Mouse (Mus musculus): ENCODE measurements around the gene Dph1. TPM values are rescaled to one million over a fixed set of nuclear protein-coding genes. Genes with fewer than 3 reads are reported as not detected.

Dph1 gene
- total and polyA plus RNA-seq, 2 experiments: 11.3 to 53.5 TPM

DNA sequence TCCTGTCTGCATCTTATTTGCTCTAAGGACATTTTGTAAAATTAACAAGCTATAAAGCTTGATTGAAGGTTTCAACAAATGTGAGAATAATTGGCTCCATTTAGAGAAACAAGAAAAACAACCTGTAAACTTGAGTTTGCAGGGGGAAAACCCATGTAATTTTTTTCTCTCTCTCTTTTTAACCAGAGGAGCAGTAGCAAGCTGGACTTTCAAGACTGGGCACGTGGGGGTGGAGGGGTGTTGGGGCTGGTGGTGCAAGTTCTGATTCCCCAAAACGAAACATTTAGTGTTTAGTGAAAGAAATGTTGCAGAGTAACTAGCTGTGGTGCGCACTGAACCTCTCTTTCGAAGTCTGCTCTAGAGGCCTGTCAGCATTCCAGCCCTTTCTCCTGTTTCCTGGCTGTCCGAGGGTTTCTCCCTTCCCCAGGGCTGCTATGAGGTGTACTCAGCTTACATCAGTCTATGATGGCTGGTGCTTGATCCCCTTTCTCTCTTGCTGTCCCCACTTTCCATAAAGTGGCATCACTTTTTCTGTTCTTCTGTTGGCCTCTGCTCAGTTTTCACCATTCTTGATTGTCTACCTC, 56.5 kb downstream of the Dph1 start:
- no peaks in the 10 kb centered on the region for H3K27me3 ChIP-seq (ENCODE audit: control insufficient read depth, insufficient read depth, low read length)
- H3K79me2 ChIP-seq (ENCODE audit: control insufficient read depth, insufficient read depth, low read length): no peaks in the 10 kb centered on the region
- TF ChIP-seq POLR2A (IDR thresholded peaks at IDR 0.05; ENCODE audit: extremely low read depth, insufficient read depth, low read length) (no peak), CTCF (IDR thresholded peaks at IDR 0.05; ENCODE audit: low read depth, low read length) (no peak)
- H3K36me3 ChIP-seq (ENCODE audit: control insufficient read depth, insufficient read depth, low read length): no peaks in the 10 kb centered on the region
- H3K9ac ChIP-seq (ENCODE audit: low read depth, low read length): no peak overlapping the region
- peaks cover 19% of the 10 kb centered on the region for H3K4me1 ChIP-seq (ENCODE audit: control insufficient read depth, insufficient read depth, low read length)
- WGBS: 73% methylated on average over 5 of the region's 5 CpGs
- no peak overlapping the region for H3K4me3 ChIP-seq (ENCODE audit: insufficient read depth, low read depth, low read length)
- no peak for DNase-seq (ENCODE audit: extremely low read depth, low read depth, low spot score)
- no peak overlapping the region for H3K27ac ChIP-seq (replicated peaks; ENCODE audit: insufficient read depth, low read depth, low read length)

DNA sequence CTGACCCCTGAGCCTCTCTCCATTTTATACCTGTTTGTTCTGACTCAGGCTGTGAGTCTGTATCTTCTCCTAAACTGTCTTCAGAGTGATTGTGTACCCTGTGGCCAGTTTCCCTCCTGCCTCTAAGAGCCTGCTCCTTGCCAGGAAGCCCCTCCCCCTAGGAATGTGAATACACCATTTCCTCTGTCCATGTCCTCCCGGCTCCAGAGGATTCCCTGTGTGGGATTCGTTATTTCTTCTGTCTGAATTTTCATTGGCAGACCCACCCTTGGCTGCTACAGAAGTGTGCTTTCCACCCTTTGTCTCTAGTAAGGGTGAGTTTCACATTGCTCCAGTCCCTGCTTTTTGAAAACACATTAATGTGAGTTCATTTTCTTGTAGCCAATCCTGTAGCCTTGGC, 57.1 kb downstream of the Dph1 start:
- no peak for TF ChIP-seq POLR2A (IDR thresholded peaks at IDR 0.05; ENCODE audit: extremely low read depth, insufficient read depth, low read length)
- TF ChIP-seq CTCF (IDR thresholded peaks at IDR 0.05; ENCODE audit: low read depth, low read length): no peak
- H3K4me1 ChIP-seq (ENCODE audit: control insufficient read depth, insufficient read depth, low read length): peaks cover 19% of the 10 kb centered on the region
- H3K27ac ChIP-seq (replicated peaks; ENCODE audit: insufficient read depth, low read depth, low read length): peak overlapping the region; percentile 37
- H3K79me2 ChIP-seq (ENCODE audit: control insufficient read depth, insufficient read depth, low read length): no peaks in the 10 kb centered on the region
- no peak overlapping the region for H3K9ac ChIP-seq (ENCODE audit: low read depth, low read length)
- WGBS: 68% methylated on average over 2 of the region's 2 CpGs
- no peaks in the 10 kb centered on the region for H3K27me3 ChIP-seq (ENCODE audit: control insufficient read depth, insufficient read depth, low read length)
- DNase-seq (ENCODE audit: extremely low read depth, low read depth, low spot score): no peak
- H3K36me3 ChIP-seq (ENCODE audit: control insufficient read depth, insufficient read depth, low read length): no peaks in the 10 kb centered on the region
- H3K4me3 ChIP-seq (ENCODE audit: insufficient read depth, low read depth, low read length): no peak overlapping the region

DNA sequence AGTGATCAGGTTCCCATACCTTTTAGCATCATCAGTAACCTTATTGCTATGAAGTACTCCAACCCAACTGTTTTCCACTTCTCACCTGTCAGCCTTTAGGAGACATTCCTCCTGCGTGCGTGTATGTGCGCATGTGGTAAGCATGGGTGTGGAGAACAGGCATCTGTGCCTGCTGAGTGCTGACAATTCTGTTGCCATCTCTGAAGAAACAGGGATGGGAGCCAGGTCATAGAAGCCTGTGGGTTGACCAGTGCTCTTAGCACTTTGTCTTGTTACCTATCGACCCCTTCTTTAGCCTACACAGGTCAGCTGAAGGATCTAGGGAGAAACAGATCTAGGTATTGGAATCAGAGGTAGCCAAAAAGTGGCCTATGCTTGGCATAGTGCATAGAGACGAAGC, 57.6 kb downstream of the Dph1 start:
- no peak overlapping the region for H3K9ac ChIP-seq (ENCODE audit: low read depth, low read length)
- peak overlapping the region; percentile 37 for H3K27ac ChIP-seq (replicated peaks; ENCODE audit: insufficient read depth, low read depth, low read length)
- no peaks in the 10 kb centered on the region for H3K79me2 ChIP-seq (ENCODE audit: control insufficient read depth, insufficient read depth, low read length)
- H3K27me3 ChIP-seq (ENCODE audit: control insufficient read depth, insufficient read depth, low read length): no peaks in the 10 kb centered on the region
- 90% methylated on average over 5 of the region's 5 CpGs for WGBS
- peaks cover 16% of the 10 kb centered on the region for H3K4me1 ChIP-seq (ENCODE audit: control insufficient read depth, insufficient read depth, low read length)
- no peaks in the 10 kb centered on the region for H3K36me3 ChIP-seq (ENCODE audit: control insufficient read depth, insufficient read depth, low read length)
- no peak overlapping the region for H3K4me3 ChIP-seq (ENCODE audit: insufficient read depth, low read depth, low read length)
- TF ChIP-seq CTCF (IDR thresholded peaks at IDR 0.05; ENCODE audit: low read depth, low read length) (no peak), POLR2A (IDR thresholded peaks at IDR 0.05; ENCODE audit: extremely low read depth, insufficient read depth, low read length) (no peak)
- no peak for DNase-seq (ENCODE audit: extremely low read depth, low read depth, low spot score)

DNA sequence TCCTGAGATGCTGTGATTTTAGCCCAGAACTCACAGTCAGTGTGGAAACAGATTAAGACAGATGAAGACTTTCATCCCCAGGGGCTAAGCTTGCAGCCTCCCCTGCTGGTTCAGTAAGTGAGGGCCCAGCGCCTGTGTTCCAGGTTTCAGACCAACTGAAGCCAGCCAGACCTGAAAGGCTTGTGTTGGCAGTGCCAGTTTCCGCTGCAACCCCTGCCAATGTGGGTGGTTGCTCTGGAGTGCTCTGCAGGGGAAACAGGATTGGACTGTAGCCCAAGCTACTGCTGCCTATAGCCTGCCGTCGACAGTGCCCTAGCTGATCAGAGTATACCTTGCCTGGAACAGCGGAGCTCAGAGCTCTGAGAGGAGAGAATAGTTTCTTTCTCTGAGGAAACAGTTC, 58.8 kb downstream of the Dph1 start:
- 0 out of 2 replicates have a peak, but pooled peaks have one; percentile 14 for TF ChIP-seq CTCF (IDR thresholded peaks at IDR 0.05; ENCODE audit: low read depth, low read length)
- TF ChIP-seq POLR2A (IDR thresholded peaks at IDR 0.05; ENCODE audit: extremely low read depth, insufficient read depth, low read length): no peak
- DNase-seq (ENCODE audit: extremely low read depth, low read depth, low spot score): peak; percentile 34
- Histone ChIP-seq H3K79me2 (ENCODE audit: control insufficient read depth, insufficient read depth, low read length) (no peaks in the 10 kb centered on the region), H3K4me3 (ENCODE audit: insufficient read depth, low read depth, low read length) (no peak overlapping the region), H3K27me3 (ENCODE audit: control insufficient read depth, insufficient read depth, low read length) (no peaks in the 10 kb centered on the region), H3K27ac (replicated peaks; ENCODE audit: insufficient read depth, low read depth, low read length) (no peak overlapping the region), H3K4me1 (ENCODE audit: control insufficient read depth, insufficient read depth, low read length) (peaks cover 11% of the 10 kb centered on the region), H3K36me3 (ENCODE audit: control insufficient read depth, insufficient read depth, low read length) (no peaks in the 10 kb centered on the region), H3K9ac (ENCODE audit: low read depth, low read length) (no peak overlapping the region)
- 59% methylated on average over 5 of the region's 5 CpGs for WGBS

DNA sequence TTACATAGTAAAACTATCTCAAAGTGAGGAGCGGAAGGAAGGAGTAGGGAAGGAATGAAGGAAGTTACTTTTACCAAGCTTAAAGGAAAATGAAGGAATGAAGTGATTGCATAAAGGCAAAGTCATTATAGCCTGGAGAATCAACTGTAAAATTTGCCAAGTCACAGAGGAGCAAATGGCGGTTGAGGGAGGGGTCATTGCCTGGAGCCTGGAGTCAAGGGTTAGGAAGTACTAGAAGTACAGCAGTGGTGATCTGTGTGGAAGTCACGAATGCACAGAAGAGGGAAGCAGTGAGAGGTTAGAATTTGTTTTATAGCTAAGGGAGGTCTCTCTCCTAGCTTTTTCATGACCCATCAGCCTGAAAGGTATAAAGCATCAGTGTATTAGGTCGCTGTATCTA, 59.7 kb downstream of the Dph1 start:
- 82% methylated on average over 4 of the region's 4 CpGs for WGBS
- H3K4me1 ChIP-seq (ENCODE audit: control insufficient read depth, insufficient read depth, low read length): peaks cover 4% of the 10 kb centered on the region
- no peak overlapping the region for H3K27ac ChIP-seq (replicated peaks; ENCODE audit: insufficient read depth, low read depth, low read length)
- no peaks in the 10 kb centered on the region; the same call in 1 of the 2 replicates for H3K36me3 ChIP-seq (ENCODE audit: control insufficient read depth, insufficient read depth, low read length)
- TF ChIP-seq POLR2A (IDR thresholded peaks at IDR 0.05; ENCODE audit: extremely low read depth, insufficient read depth, low read length) (no peak), CTCF (IDR thresholded peaks at IDR 0.05; ENCODE audit: low read depth, low read length) (no peak)
- no peaks in the 10 kb centered on the region for H3K27me3 ChIP-seq (ENCODE audit: control insufficient read depth, insufficient read depth, low read length)
- no peak overlapping the region for H3K9ac ChIP-seq (ENCODE audit: low read depth, low read length)
- DNase-seq (ENCODE audit: extremely low read depth, low read depth, low spot score): no peak
- H3K4me3 ChIP-seq (ENCODE audit: insufficient read depth, low read depth, low read length): no peak overlapping the region
- no peaks in the 10 kb centered on the region for H3K79me2 ChIP-seq (ENCODE audit: control insufficient read depth, insufficient read depth, low read length)

DNA sequence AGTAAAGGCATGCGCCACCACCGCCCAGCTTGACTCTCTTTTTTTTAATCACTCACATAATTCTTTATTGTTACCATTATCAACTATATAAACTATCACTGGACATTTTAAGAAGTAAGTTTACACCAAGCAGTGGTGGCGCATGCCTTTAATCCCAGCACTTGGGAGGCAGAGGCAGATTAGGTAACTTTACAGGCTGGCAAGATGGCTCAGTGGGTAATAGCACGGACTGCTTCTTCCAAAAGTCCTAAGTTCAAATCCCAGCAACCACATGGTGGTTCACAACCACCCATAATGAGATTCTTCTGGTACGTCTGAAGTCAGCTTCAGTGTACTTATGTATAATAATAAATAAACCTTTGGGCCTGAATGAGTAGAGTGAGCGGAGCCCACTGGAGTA, 61.6 kb downstream of the Dph1 start:
- H3K36me3 ChIP-seq (ENCODE audit: control insufficient read depth, insufficient read depth, low read length): no peaks in the 10 kb centered on the region; the same call in 1 of the 2 replicates
- H3K27me3 ChIP-seq (ENCODE audit: control insufficient read depth, insufficient read depth, low read length): no peaks in the 10 kb centered on the region
- no peak for DNase-seq (ENCODE audit: extremely low read depth, low read depth, low spot score)
- TF ChIP-seq CTCF (IDR thresholded peaks at IDR 0.05; ENCODE audit: low read depth, low read length) (no peak), POLR2A (IDR thresholded peaks at IDR 0.05; ENCODE audit: extremely low read depth, insufficient read depth, low read length) (no peak)
- H3K27ac ChIP-seq (replicated peaks; ENCODE audit: insufficient read depth, low read depth, low read length): no peak overlapping the region
- H3K4me3 ChIP-seq (ENCODE audit: insufficient read depth, low read depth, low read length): no peak overlapping the region
- no peaks in the 10 kb centered on the region for H3K79me2 ChIP-seq (ENCODE audit: control insufficient read depth, insufficient read depth, low read length)
- H3K9ac ChIP-seq (ENCODE audit: low read depth, low read length): no peak overlapping the region
- H3K4me1 ChIP-seq (ENCODE audit: control insufficient read depth, insufficient read depth, low read length): no peaks in the 10 kb centered on the region; the same call in 1 of the 2 replicates
- WGBS: 98% methylated on average over 6 of the region's 6 CpGs

Other genes with a start within 250 kb of the Dph1 start
- 1.1 and 1.8 TPM in 2 replicates for gene Hic1, start 21.7 kb downstream of the Dph1 start, total RNA-seq (2014; rRNA removed)
- gene Hic1, start 21.7 kb downstream of the Dph1 start, polyA plus RNA-seq (2012; rRNA removed): 3.8 and 4.3 TPM in 2 replicates
- 6.7 and 6.9 TPM in 2 replicates for gene Ovca2, start 12.4 kb downstream of the Dph1 start, total RNA-seq (2014; rRNA removed)
- 5.7 and 8.0 TPM in 2 replicates for gene Ovca2, start 12.4 kb downstream of the Dph1 start, polyA plus RNA-seq (2012; rRNA removed)
- 1.3 and 2.4 TPM in 2 replicates for gene Rtn4rl1, start 2.5 kb upstream of the Dph1 start, total RNA-seq (2014; rRNA removed)
- gene Rtn4rl1, start 2.5 kb upstream of the Dph1 start, polyA plus RNA-seq (2012; rRNA removed): 9.5 and 10.0 TPM in 2 replicates
- 19.9 and 21.4 TPM in 2 replicates for gene Rpa1, start 157.1 kb upstream of the Dph1 start, total RNA-seq (2014; rRNA removed)
- gene Rpa1, start 157.1 kb upstream of the Dph1 start, polyA plus RNA-seq (2012; rRNA removed): 10.3 and 10.5 TPM in 2 replicates
- gene Smyd4, start 157.2 kb upstream of the Dph1 start, total RNA-seq (2014; rRNA removed): 1.8 and 2.5 TPM in 2 replicates
- gene Smyd4, start 157.2 kb upstream of the Dph1 start, polyA plus RNA-seq (2012; rRNA removed): 0.93 and 1.1 TPM in 2 replicates
- 810 and 1,243 TPM in 2 replicates for gene Serpinf1, start 231.5 kb upstream of the Dph1 start, total RNA-seq (2014; rRNA removed)
- 891 and 972 TPM in 2 replicates for gene Serpinf1, start 231.5 kb upstream of the Dph1 start, polyA plus RNA-seq (2012; rRNA removed)
- 687 and 824 TPM in 2 replicates for gene Serpinf2, start 248.3 kb upstream of the Dph1 start, total RNA-seq (2014; rRNA removed)
- 1,567 and 1,654 TPM in 2 replicates for gene Serpinf2, start 248.3 kb upstream of the Dph1 start, polyA plus RNA-seq (2012; rRNA removed)

All from liver, adult 2 months (tissue).